Comparison of ENCODE assay signal across 23 mouse cellular contexts in the genomic region with DNA sequence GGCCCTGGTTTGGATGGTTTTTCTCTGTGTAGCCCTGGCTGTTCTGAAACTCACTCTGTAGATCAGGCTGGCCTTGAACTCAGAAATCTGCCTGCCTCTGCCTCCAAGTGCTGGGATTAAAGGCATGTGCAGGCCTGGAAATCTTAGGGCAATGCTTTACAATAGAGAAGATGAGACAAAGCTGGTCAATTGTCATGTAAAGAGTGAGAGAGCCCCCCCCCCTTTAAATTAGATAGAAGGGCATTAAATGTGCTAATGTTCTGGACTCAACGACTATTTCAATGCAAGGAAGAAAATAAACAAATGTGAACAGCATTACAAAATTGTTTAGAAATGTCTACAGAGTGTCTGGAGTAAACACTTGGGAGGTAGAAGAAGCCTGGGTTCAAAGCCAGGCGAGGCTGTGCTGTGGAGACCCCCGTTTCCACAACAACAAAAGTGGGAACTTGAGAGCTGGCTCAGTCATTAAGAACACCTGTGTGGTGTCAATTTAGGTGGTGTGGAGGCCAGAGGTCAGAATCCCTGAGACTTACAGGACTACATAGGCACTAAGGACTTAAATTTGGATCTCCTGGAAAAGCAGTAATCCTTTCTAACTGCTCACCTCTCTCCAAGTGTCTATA. TPM values are rescaled to one million over a fixed set of nuclear protein-coding genes. Genes with fewer than 3 reads are reported as not detected.
"Had no signal": no experiment of that assay in that cellular context is flagged by ENCODE, and none has a peak within 500 bp of the region (broad histone marks: within the 10 kb centered on the region; RNA-seq: fewer than 3 reads in every experiment).

No protein-coding gene starts in this region.

- H3K4me2 ChIP-seq: lung, embryonic 14.5 days; midbrain, embryonic 11.5 days; midbrain, embryonic 13.5 days; midbrain, embryonic 15.5 days; neural tube, embryonic 12.5 days; stomach, embryonic 15.5 days had no signal

- H3K36me3 ChIP-seq: midbrain, embryonic 13.5 days; midbrain, embryonic 15.5 days; neural tube, embryonic 12.5 days; stomach, embryonic 15.5 days had no signal

- H3K27me3 ChIP-seq: midbrain, embryonic 13.5 days; midbrain, embryonic 15.5 days; neural tube, embryonic 12.5 days; stomach, embryonic 15.5 days had no signal

- H3K4me1 ChIP-seq: midbrain, embryonic 13.5 days; midbrain, embryonic 15.5 days; neural tube, embryonic 12.5 days; stomach, embryonic 15.5 days had no signal

- H3K4me3 ChIP-seq: megakaryocyte, embryonic 14.5 days; midbrain, embryonic 13.5 days; midbrain, embryonic 15.5 days; neural tube, embryonic 12.5 days; stomach, embryonic 15.5 days had no signal

- H3K27ac ChIP-seq: macrophage; midbrain, embryonic 13.5 days; midbrain, embryonic 15.5 days; neural tube, embryonic 12.5 days; stomach, embryonic 15.5 days; stomach, postnatal 0 days had no signal

- H3K9me3 ChIP-seq: megakaryocyte, embryonic 14.5 days; midbrain, embryonic 13.5 days; midbrain, embryonic 15.5 days; neural tube, embryonic 12.5 days; stomach, embryonic 15.5 days had no signal

- DNase-seq: lung, adult 18-20 months; lung, embryonic 14.5 days; lung, postnatal 14 days; lung, postnatal 36 days; right cerebral cortex, postnatal 14 days; thymus, adult 2 months; thymus, postnatal 25 days had no signal

- H3K9ac ChIP-seq: lung, embryonic 14.5 days; midbrain, embryonic 13.5 days; midbrain, embryonic 15.5 days; neural tube, embryonic 12.5 days; stomach, embryonic 15.5 days had no signal

- ATAC-seq: midbrain, embryonic 13.5 days; midbrain, embryonic 15.5 days had no signal

RNA-seq across cellular contexts. Expression of a gene that starts 0.8 kb away (rescaled TPM):
- total RNA-seq: megakaryocyte progenitor cell, adult 5-6 weeks; monocyte, adult 5-6 weeks; neutrophil, adult 5-6 weeks had no signal
- polyA plus RNA-seq: lung, embryonic 14.5 days; macrophage; neural tube, embryonic 12.5 days; spleen, adult 2 months; stomach, embryonic 15.5 days had no signal

RNA-seq across cellular contexts. Expression of a gene that starts 9.7 kb away (rescaled TPM):
- total RNA-seq: megakaryocyte progenitor cell, adult 5-6 weeks; monocyte, adult 5-6 weeks; neutrophil, adult 5-6 weeks had no signal
- polyA plus RNA-seq: macrophage; spleen, adult 2 months; testis, adult 2 months had no signal

RNA-seq across cellular contexts. Expression of a gene that starts 13.2 kb away (rescaled TPM):
- total RNA-seq: megakaryocyte progenitor cell, adult 5-6 weeks; midbrain, postnatal 0 days; monocyte, adult 5-6 weeks; neutrophil, adult 5-6 weeks had no signal
- polyA plus RNA-seq: macrophage; midbrain, embryonic 11.5 days; midbrain, embryonic 13.5 days; midbrain, embryonic 15.5 days; midbrain, postnatal 0 days; neural tube, embryonic 12.5 days; neural tube, embryonic 14.5 days had no signal

RNA-seq across cellular contexts. Expression of a gene that starts 26.8 kb away (rescaled TPM):
- total RNA-seq: midbrain, postnatal 0 days had no signal
- polyA plus RNA-seq: macrophage had no signal

RNA-seq across cellular contexts. Expression of a gene that starts 41.4 kb away (rescaled TPM):
- total RNA-seq: megakaryocyte progenitor cell, adult 5-6 weeks; midbrain, postnatal 0 days; monocyte, adult 5-6 weeks; neutrophil, adult 5-6 weeks had no signal
- polyA plus RNA-seq: lung, embryonic 14.5 days; lung, embryonic 16.5 days; macrophage; midbrain, embryonic 11.5 days; midbrain, embryonic 13.5 days; midbrain, embryonic 15.5 days; midbrain, postnatal 0 days; neural tube, embryonic 12.5 days; neural tube, embryonic 14.5 days; spleen, adult 2 months; stomach, embryonic 15.5 days; stomach, postnatal 0 days; testis, adult 2 months had no signal
